Mouse (Mus musculus) megakaryocyte, embryonic 14.5 days (primary cell): ENCODE measurements around the gene Zranb1. TPM values are rescaled to one million over a fixed set of nuclear protein-coding genes. Genes with fewer than 3 reads are reported as not detected.

Experiments
- H3K27me3 ChIP-seq: replicated peaks from 2 replicates; pipeline ENCODE3; 2012; ENCODE audit warnings: inconsistent platforms
- H3K36me3 ChIP-seq: replicated peaks from 2 replicates; pipeline ENCODE3; 2012; ENCODE audit warnings: low read length, inconsistent platforms, mixed read lengths
- H3K4me1 ChIP-seq: 2 replicates; pipeline ENCODE4 v1.6.1; 2012; ENCODE audit warnings: inconsistent platforms
- H3K4me3 ChIP-seq: replicated peaks from 2 replicates; pipeline ENCODE3; 2012; ENCODE audit warnings: moderate library complexity, mild to moderate bottlenecking, inconsistent platforms
- H3K9me3 ChIP-seq: 2 replicates; pipeline ENCODE4 v1.6.1; 2012; ENCODE audit warnings: inconsistent platforms
- FLI1 ChIP-seq: IDR thresholded peaks from 2 replicates; pipeline ENCODE4 v1.6.1; 2012; ENCODE audit warnings: low read length, inconsistent platforms, mixed read lengths
- GATA1 ChIP-seq: IDR thresholded peaks from 3 replicates; pipeline ENCODE4 v1.6.1; 2012; ENCODE audit warnings: mixed read lengths, low read length, inconsistent platforms, borderline replicate concordance
- polyA plus RNA-seq: library from polyadenylated mRNA; stranded (reverse); fragments of >175 nt; gene quantifications from 2 replicates; pipeline ENCODE4 v1.2.3, GENCODE M21; 2012; ENCODE audit warnings: low replicate concordance; ENCODE audit not compliant: insufficient read depth

The Zranb1 gene
- polyA plus RNA-seq, 1 experiment: 5.0 TPM

GRCm38 (mm10) chr7:132921971-132922370, 9.0 kb upstream of the Zranb1 start:
- H3K4me1 ChIP-seq: peaks cover 10% of the 10 kb centered on the region; the same call in 1 of the 2 replicates
- no peak for TF ChIP-seq FLI1
- no peak for TF ChIP-seq GATA1
- peaks cover 6% of the 10 kb centered on the region for H3K27me3 ChIP-seq
- H3K36me3 ChIP-seq: no peaks in the 10 kb centered on the region
- H3K9me3 ChIP-seq: peaks cover 13% of the 10 kb centered on the region
- H3K4me3 ChIP-seq: no peak overlapping the region

GRCm38 (mm10) chr7:132925227-132925626, 5.7 kb upstream of the Zranb1 start:
- H3K9me3 ChIP-seq: no peaks in the 10 kb centered on the region
- TF ChIP-seq GATA1 (no peak), FLI1 (no peak)
- no peak overlapping the region for H3K4me3 ChIP-seq
- peaks cover 4% of the 10 kb centered on the region for H3K27me3 ChIP-seq
- H3K36me3 ChIP-seq: no peaks in the 10 kb centered on the region
- peaks cover 13% of the 10 kb centered on the region for H3K4me1 ChIP-seq

- Histone ChIP-seq H3K4me1 (peaks cover 10% of the 10 kb centered on the region; the same call in 1 of the 2 replicates), H3K4me3 (no peak overlapping the region), H3K36me3 (no peaks in the 10 kb centered on the region), H3K9me3 (no peaks in the 10 kb centered on the region), H3K27me3 (peaks cover 2% of the 10 kb centered on the region)
- TF ChIP-seq GATA1 (no peak), FLI1 (no peak)
These were observed 3.7 kb upstream of the Zranb1 start for GRCm38 (mm10) chr7:132927201-132927600.

GRCm38 (mm10) chr7:132930055-132930454, 887 bp upstream of the Zranb1 start:
- Histone ChIP-seq H3K9me3 (no peaks in the 10 kb centered on the region), H3K27me3 (peaks cover 2% of the 10 kb centered on the region), H3K4me3 (peak overlapping the region; percentile 97), H3K36me3 (no peaks in the 10 kb centered on the region), H3K4me1 (peaks cover 23% of the 10 kb centered on the region; the same call in 1 of the 2 replicates)
- TF ChIP-seq GATA1 (no peak), FLI1 (no peak)

- H3K4me3 ChIP-seq: peak overlapping the region; percentile 97
- peaks cover 24% of the 10 kb centered on the region; the same call in 1 of the 2 replicates for H3K4me1 ChIP-seq
- no peaks in the 10 kb centered on the region for H3K9me3 ChIP-seq
- H3K27me3 ChIP-seq: peaks cover 2% of the 10 kb centered on the region
- no peak for TF ChIP-seq FLI1
- TF ChIP-seq GATA1: no peak
- no peaks in the 10 kb centered on the region for H3K36me3 ChIP-seq
These were observed 814 bp downstream of the Zranb1 start for GRCm38 (mm10) chr7:132931560-132932351.

- no peaks in the 10 kb centered on the region for H3K9me3 ChIP-seq
- H3K36me3 ChIP-seq: no peaks in the 10 kb centered on the region
- TF ChIP-seq GATA1 (no peak), FLI1 (no peak)
- no peaks in the 10 kb centered on the region for H3K27me3 ChIP-seq
- H3K4me1 ChIP-seq: peaks cover 21% of the 10 kb centered on the region; the same call in 1 of the 2 replicates
- no peak overlapping the region for H3K4me3 ChIP-seq
These were observed 2.4 kb downstream of the Zranb1 start for GRCm38 (mm10) chr7:132933331-132933730.

GRCm38 (mm10) chr7:132934743-132935142, 3.8 kb downstream of the Zranb1 start:
- peaks cover 30% of the 10 kb centered on the region; the same call in 1 of the 2 replicates for H3K4me1 ChIP-seq
- no peaks in the 10 kb centered on the region for H3K27me3 ChIP-seq
- no peaks in the 10 kb centered on the region for H3K36me3 ChIP-seq
- no peak for TF ChIP-seq GATA1
- no peak for TF ChIP-seq FLI1
- no peaks in the 10 kb centered on the region for H3K9me3 ChIP-seq
- no peak overlapping the region for H3K4me3 ChIP-seq

- peaks cover 37% of the 10 kb centered on the region for H3K4me1 ChIP-seq
- H3K36me3 ChIP-seq: no peaks in the 10 kb centered on the region
- no peaks in the 10 kb centered on the region for H3K9me3 ChIP-seq
- no peaks in the 10 kb centered on the region for H3K27me3 ChIP-seq
- no peak for TF ChIP-seq GATA1
- no peak for TF ChIP-seq FLI1
- no peak overlapping the region for H3K4me3 ChIP-seq
These were observed 8.2 kb downstream of the Zranb1 start for GRCm38 (mm10) chr7:132939118-132939517.

GRCm38 (mm10) chr7:132940569-132940968, 9.6 kb downstream of the Zranb1 start:
- Histone ChIP-seq H3K4me1 (peaks cover 30% of the 10 kb centered on the region), H3K36me3 (no peaks in the 10 kb centered on the region), H3K4me3 (no peak overlapping the region), H3K27me3 (no peaks in the 10 kb centered on the region), H3K9me3 (no peaks in the 10 kb centered on the region)
- TF ChIP-seq FLI1: no peak
- TF ChIP-seq GATA1: no peak

- TF ChIP-seq GATA1 (no peak), FLI1 (no peak)
- peaks cover 10% of the 10 kb centered on the region for H3K4me1 ChIP-seq
- H3K4me3 ChIP-seq: no peak overlapping the region
- H3K9me3 ChIP-seq: no peaks in the 10 kb centered on the region
- H3K27me3 ChIP-seq: no peaks in the 10 kb centered on the region
- peaks cover 14% of the 10 kb centered on the region for H3K36me3 ChIP-seq
These were observed 19.0 kb downstream of the Zranb1 start for GRCm38 (mm10) chr7:132949968-132950367.
